Comparison of ENCODE assay signal across 10 mouse cellular contexts in the genomic region with DNA sequence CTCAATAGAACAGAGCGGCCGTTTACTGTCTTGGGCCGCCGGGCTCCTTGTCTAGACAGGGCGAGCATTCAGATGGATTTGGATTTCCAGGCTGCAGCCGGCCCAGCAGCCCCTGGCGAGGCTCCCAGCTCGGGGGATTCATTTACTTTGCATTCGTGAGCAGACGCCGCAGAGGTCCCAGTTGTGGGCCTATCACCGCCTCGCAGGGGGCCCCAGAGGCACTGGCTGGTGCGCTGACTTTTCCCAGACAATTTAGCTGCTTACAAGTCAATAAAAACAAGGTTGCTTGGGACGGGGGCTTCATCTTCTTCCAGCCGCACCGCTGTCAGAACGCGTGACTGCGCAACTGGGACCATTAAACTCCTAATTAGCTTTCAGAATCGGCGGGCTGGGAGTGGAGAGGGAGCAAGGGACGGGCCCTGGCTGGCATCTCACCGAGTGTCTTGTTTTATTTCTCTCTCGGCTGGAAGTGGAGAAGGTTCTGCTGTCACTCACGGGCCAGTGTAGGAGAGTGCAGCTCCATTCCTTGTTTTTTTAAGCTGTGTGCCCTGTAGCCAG.
DNase-seq lines count a peak whose midpoint lies in the region; ATAC-seq and TF ChIP-seq lines count a peak whose summit lies in the region.
"Had no signal": no experiment of that assay in that cellular context is flagged by ENCODE, and none has a peak within 500 bp of the region (broad histone marks: within the 10 kb centered on the region; RNA-seq: fewer than 3 reads in every experiment).

No protein-coding gene starts in this region.

- no peak overlapping the region for H3K9ac ChIP-seq in kidney, embryonic 16.5 days (replicated peaks; ENCODE audit: low read length)
- H3K9ac ChIP-seq in neural tube, embryonic 11.5 days (ENCODE audit: low read length), result peak overlapping the region; percentile 43; the same call in 1 of the 2 replicates

- intact Hi-C loops in gastrocnemius, adult 2 months (cut with DNase I), result loop anchor here (5.0 kb wide), 1 partner anchor 63 kb away; a partner anchor contains a TSS

- TF ChIP-seq CTCF in gastrocnemius, adult 2 months (IDR thresholded peaks at IDR 0.05), result no peak
- no peak for TF ChIP-seq CTCF in thymus, adult 2 months (IDR thresholded peaks at IDR 0.05; ENCODE audit: borderline replicate concordance, control insufficient read depth, extremely low read depth, insufficient read depth, low read length, poor library complexity)

- peak; percentile 57 for ATAC-seq in kidney, embryonic 16.5 days (ENCODE audit: low FRiP score, low TSS enrichment)
- peak; percentile 63 for ATAC-seq in neural tube, embryonic 11.5 days (ENCODE audit: insufficient read depth, low FRiP score, low TSS enrichment)
- ATAC-seq: Patski had no signal

- no peak for TF ChIP-seq POLR2A in thymus, adult 2 months (IDR thresholded peaks at IDR 0.05; ENCODE audit: control insufficient read depth, extremely low read depth, insufficient read depth, low read length, poor library complexity)

- peak overlapping the region; percentile 16; the same call in 1 of the 2 replicates for H3K4me3 ChIP-seq in kidney, embryonic 16.5 days (ENCODE audit: low read length)
- peak overlapping the region; percentile 58 for H3K4me3 ChIP-seq in gastrocnemius, adult 2 months
- 0 out of 2 replicates have a peak overlapping the region, but pooled peaks have one; percentile 11 for H3K4me3 ChIP-seq in neural tube, embryonic 11.5 days (ENCODE audit: low read depth, low read length)
- H3K4me3 ChIP-seq in thymus, adult 2 months (ENCODE audit: control insufficient read depth, insufficient read depth, low read length), result no peak overlapping the region
- H3K4me3 ChIP-seq: myocyte had no signal

- no peaks in the 10 kb centered on the region for H3K36me3 ChIP-seq in kidney, embryonic 16.5 days (ENCODE audit: insufficient read depth, low read length)
- H3K36me3 ChIP-seq in neural tube, embryonic 11.5 days (ENCODE audit: control insufficient read depth, insufficient read depth, low read length), result no peaks in the 10 kb centered on the region
- no peaks in the 10 kb centered on the region for H3K36me3 ChIP-seq in thymus, adult 2 months (ENCODE audit: control insufficient read depth, insufficient read depth, low read length)

- H3K9me3 ChIP-seq in kidney, embryonic 16.5 days (ENCODE audit: low read length), result peaks cover 10% of the 10 kb centered on the region
- H3K9me3 ChIP-seq in neural tube, embryonic 11.5 days (ENCODE audit: control insufficient read depth, low read length), result no peaks in the 10 kb centered on the region

- no peak for DNase-seq in kidney, adult 11 months
- peak; percentile 33 to 63 for DNase-seq in cerebellum, postnatal 4 days (ENCODE audit: low spot score in 2 of 2)
- DNase-seq in gastrocnemius, adult 2 months, result peak; percentile 77
- DNase-seq in layer of hippocampus, postnatal 25 days (ENCODE audit: extremely low spot score in 1 of 2, low spot score in 1 of 2), result peak; percentile 26 to 46
- DNase-seq in neural tube, embryonic 11.5 days (ENCODE audit: low spot score), result peak; percentile 74
- DNase-seq in thymus, adult 2 months, result no peak
- no peak for DNase-seq in natural killer cell, adult 2 months (ENCODE audit: low spot score in 2 of 2)

- H3K27ac ChIP-seq in kidney, embryonic 16.5 days (ENCODE audit: low read length), result peak overlapping the region; percentile 60
- peak overlapping the region; percentile 66 for H3K27ac ChIP-seq in gastrocnemius, adult 2 months
- peak overlapping the region; percentile 41; the same call in 1 of the 2 replicates for H3K27ac ChIP-seq in neural tube, embryonic 11.5 days (ENCODE audit: low read depth, low read length)
- H3K27ac ChIP-seq in thymus, adult 2 months (ENCODE audit: control insufficient read depth, insufficient read depth, low read length), result no peak overlapping the region

- peaks cover 48% of the 10 kb centered on the region for H3K4me1 ChIP-seq in kidney, embryonic 16.5 days (ENCODE audit: insufficient read depth, low read length)
- H3K4me1 ChIP-seq in neural tube, embryonic 11.5 days (ENCODE audit: control insufficient read depth, insufficient read depth, low read length), result peaks cover 35% of the 10 kb centered on the region
- H3K4me1 ChIP-seq in thymus, adult 2 months (replicated peaks; ENCODE audit: control insufficient read depth, insufficient read depth, low read length), result peaks cover 22% of the 10 kb centered on the region

- WGBS in kidney, embryonic 16.5 days, result 11% methylated on average over 26 of the region's 26 CpGs
- 1% methylated on average over 26 of the region's 26 CpGs for WGBS in neural tube, embryonic 11.5 days
- WGBS in thymus, adult 2 months, result 89% methylated on average over 26 of the region's 26 CpGs

- peak overlapping the region; percentile 40 for H3K4me2 ChIP-seq in kidney, embryonic 16.5 days (replicated peaks; ENCODE audit: low read depth, low read length)
- H3K4me2 ChIP-seq in neural tube, embryonic 11.5 days (ENCODE audit: low read depth), result peak overlapping the region; percentile 42

- H3K27me3 ChIP-seq in kidney, embryonic 16.5 days (ENCODE audit: insufficient read depth, low read length), result peaks cover 15% of the 10 kb centered on the region; the same call in 1 of the 2 replicates
- no peaks in the 10 kb centered on the region for H3K27me3 ChIP-seq in neural tube, embryonic 11.5 days (ENCODE audit: control insufficient read depth, insufficient read depth, low read length)
- H3K27me3 ChIP-seq in thymus, adult 2 months (ENCODE audit: control insufficient read depth, insufficient read depth, low read length), result no peaks in the 10 kb centered on the region
- H3K27me3 ChIP-seq: Patski had no signal

Comparison
In these comparisons a context has a peak if more than half of its experiments do, and no peak if none do; other contexts are left out.
1. DNase-seq: peak in cerebellum, postnatal 4 days (2 of 2), gastrocnemius, adult 2 months (single experiment), layer of hippocampus, postnatal 25 days (2 of 2) and neural tube, embryonic 11.5 days (single experiment); none in kidney, adult 11 months (single experiment), thymus, adult 2 months (single experiment) and natural killer cell, adult 2 months (0 of 2).